Mouse (Mus musculus): ENCODE data around the gene Grap.

Gene Grap

DNA sequence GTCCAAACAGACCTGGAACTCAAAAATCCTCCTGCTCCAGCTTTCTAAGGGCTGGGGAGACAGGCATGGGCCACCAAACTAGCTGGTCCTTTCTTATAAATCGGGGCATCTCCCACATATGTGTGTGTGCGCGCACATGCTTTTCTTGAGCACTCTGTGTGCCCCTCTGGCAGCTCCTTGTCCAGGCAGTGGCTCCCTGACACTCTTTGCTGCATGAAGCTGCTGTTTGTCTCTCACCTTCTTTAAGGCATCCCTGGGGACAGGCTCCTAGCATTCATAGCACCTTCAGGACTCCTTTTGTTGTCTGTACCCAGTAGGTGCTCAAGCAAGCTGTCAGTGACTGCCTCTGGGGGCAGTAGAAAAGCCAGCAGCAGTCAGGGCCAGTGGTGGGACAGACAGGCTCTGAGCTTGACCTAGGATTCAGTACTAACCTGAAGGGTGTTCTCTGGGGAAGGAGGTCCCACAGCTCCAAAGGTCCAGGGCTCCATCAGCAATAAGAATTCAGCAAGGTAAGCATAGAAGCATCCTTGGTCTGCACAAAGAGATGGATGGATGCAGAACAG, 5.4 kb downstream of the Grap start:
- no peak for DNase-seq (ENCODE audit: low read depth, low spot score)

DNA sequence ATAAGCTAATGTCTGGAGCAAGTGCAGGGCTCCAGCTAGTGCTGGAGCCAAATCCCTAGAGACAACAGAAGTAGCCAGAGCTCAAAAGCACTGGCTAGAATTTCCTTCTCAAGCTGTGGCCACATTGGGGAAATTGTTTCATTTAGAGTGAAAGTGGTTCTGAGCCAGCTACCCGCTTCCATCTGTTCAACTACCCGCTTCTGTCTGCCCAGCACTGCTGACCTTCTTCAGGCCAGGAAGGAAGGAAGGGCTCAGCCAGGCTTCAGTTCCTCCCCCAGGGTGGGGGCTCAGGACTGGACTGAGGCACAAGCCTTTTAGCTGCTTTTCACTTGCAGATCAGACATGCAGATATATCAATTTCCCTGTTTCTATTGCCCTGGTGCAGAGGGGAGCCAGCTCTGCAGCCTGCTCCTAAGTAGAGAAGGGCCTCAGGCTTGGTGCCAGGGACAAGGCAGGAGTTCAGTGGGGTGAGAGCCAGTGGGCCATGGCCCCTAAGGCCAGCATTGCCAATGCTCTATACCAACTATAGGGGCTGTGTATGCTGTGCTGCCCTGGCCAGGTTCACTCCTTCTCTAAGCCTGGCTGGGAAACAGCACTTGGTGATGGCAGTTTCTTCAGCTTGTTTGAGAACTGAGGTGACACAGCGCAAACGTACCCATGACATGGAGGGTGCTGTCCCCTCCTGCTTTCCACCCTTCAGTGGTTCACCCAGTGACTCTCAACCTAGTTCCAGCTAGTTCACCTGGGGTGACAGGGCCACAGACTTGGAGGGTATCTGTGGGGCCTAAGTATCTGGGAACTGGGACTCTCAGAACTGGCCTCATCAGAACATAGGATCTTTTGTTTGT, 6.2 kb downstream of the Grap start:
- no peak for DNase-seq (ENCODE audit: low read depth, low spot score)

DNA sequence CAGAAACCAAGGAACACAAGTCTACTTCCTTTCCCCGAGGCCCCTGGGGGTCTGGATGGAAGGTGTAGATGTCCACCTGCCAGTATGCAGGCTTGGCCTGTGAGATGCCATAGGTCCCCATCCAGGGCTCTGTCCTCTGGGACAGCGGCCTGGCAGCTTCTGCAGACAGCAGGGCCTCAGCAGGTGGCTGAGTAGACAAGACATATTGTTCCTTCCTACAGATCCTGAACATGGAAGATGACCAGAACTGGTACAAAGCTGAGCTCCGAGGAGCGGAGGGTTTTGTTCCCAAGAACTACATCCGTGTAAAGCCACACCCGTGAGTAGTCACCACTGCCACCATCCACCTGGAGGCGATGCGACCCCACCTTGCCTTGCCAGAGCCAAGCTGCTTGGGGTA, 6.9 kb downstream of the Grap start:
- DNase-seq (ENCODE audit: low read depth, low spot score), result no peak

DNA sequence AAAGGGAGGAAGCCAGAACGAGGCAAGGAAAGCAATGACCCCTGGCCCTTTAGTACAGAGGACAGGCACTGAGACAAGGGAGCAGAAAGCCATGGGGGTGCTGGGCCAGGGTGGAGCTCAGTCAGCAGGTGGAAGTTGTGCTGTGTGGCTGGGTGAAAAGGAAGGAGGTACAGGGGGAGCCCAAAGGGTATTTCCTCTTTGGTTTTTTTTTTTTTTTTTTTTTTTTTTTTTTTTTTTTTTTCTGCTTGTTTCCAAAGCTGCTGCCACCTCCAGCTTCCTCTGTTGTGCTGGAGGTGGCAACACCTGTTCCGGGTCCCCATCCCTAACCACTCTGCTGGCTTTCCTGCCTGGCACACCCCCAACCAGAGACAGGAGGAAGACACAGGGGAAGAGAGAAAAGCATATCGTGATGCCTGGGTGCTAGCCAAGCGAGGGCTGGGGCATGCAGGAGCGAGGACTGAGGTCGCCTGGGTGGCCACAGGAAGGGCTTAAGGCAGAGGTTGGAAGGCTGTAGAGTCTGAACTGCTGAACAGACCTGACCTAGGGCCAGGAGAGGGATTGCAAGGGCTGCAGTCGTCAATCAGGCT, 7.8 kb downstream of the Grap start:
- DNase-seq (ENCODE audit: low read depth, low spot score), result no peak

DNA sequence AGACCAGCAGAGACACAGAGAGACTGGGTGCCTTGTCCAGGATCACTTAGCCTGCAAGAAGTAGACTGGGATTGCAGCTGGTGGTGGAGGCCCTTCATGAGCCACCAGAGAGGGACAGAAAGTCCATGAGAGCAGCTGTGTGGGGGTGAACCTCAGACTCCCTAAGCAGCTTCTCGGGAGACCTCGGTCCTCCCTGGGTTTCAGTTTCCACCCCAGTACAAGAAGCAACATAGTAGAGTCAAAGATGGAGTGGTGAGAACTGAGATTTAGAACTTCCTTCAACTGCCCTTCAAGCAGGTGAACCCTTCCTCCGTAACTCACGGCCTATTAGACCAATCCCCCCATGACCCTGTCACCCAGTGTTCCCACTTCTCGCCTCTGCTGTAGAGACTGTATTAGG, 9.1 kb downstream of the Grap start:
- no peak for DNase-seq (ENCODE audit: low read depth, low spot score)

DNA sequence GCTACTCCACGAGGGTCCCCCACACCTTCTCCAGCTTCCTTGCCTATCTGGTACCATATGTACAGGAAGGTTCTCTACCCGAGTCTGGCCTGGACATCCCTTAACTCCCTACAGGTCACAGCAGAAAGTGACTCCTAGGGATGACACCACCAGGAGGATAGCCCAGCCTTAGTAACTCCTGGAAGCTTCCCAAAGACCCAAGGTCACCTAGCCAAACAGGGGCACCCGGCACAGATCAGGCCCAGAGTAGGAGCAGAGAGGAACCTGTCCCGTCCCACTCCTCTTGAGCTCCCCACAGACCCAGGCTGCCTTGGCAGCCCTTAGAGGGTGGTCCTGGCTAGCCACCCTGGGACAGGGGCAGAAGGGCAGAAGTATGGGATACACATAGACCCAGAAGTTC, 12.3 kb downstream of the Grap start:
- DNase-seq (ENCODE audit: low read depth, low spot score), result no peak

DNA sequence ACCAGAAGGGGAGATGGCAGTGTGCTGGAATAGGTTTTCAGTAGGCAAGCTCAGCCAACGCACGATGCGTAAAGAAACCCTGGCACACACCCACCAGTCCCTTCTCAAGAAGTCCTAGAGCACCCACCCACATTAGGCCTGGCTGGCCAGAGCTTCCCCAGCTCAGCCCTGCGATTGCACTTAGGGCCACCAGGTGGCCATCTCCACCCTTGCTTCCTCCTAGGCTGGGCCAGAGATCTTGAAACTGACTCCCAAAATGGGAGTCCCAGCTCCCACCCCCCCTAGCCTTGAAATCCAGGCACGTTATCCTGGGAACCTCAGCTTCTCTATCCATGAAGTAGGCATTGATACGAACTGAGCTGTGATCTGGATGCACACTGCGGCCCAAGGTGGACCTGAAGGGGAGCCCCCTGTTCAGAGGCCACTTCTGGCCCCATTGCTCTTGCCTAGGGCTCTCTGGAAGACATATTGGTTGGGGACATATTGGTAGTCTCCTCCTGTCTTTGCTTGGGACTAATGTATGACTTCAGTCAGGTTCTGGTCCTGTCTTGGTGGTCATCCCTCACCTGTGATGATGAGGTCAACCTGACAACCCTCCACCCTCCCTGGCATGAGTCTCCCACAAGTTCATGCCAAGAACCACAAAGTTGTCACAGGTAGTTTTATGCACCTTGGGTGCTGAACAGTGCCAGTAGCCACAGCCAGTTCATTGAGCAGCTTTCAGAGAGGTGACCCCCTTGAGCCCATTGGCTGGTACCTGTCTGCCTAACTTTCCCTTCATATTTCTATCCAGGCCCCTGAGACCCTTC, 13.1 kb downstream of the Grap start:
- peak; percentile 58 for DNase-seq (ENCODE audit: low read depth, low spot score)

DNA sequence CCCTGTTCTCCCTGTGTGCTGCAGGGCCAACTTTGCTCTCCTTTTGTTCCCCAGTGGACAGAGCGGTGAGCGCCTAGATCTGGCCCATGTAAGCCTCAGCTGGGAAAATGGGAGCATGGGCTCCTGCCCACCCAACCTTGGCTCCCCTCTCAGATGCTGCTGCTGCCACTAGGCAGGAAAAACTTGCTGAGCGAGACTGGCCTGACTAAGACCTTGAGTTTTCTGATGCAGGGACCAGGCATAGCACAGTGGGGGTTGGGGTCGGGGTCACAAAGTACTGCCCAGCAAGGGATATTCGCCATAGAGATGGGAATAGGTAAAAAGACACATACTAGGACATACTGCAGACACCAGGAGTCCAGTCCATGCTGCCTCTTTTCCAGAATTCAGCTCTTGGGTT, 14.2 kb downstream of the Grap start:
- DNase-seq (ENCODE audit: low read depth, low spot score), result no peak

DNA sequence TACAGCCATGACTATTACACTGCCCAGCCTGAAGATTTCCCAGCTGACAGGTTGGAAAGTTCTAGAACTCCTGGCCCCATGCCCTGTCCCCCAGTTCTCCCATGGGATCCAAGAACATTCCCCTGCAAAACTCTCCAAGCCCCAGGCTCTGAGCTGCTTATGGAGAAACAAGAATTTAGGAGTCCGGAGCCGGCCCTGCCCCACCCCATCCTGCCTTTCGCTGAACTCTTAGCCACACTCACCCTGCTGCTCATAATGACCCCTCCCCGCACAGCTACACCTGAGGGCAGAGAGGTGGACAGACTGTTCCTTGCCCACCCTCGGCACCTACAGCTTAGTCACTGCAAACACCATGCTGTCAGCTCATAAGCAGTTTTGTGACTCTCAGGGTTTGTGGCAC, 14.7 kb downstream of the Grap start:
- DNase-seq (ENCODE audit: low read depth, low spot score), result no peak

DNA sequence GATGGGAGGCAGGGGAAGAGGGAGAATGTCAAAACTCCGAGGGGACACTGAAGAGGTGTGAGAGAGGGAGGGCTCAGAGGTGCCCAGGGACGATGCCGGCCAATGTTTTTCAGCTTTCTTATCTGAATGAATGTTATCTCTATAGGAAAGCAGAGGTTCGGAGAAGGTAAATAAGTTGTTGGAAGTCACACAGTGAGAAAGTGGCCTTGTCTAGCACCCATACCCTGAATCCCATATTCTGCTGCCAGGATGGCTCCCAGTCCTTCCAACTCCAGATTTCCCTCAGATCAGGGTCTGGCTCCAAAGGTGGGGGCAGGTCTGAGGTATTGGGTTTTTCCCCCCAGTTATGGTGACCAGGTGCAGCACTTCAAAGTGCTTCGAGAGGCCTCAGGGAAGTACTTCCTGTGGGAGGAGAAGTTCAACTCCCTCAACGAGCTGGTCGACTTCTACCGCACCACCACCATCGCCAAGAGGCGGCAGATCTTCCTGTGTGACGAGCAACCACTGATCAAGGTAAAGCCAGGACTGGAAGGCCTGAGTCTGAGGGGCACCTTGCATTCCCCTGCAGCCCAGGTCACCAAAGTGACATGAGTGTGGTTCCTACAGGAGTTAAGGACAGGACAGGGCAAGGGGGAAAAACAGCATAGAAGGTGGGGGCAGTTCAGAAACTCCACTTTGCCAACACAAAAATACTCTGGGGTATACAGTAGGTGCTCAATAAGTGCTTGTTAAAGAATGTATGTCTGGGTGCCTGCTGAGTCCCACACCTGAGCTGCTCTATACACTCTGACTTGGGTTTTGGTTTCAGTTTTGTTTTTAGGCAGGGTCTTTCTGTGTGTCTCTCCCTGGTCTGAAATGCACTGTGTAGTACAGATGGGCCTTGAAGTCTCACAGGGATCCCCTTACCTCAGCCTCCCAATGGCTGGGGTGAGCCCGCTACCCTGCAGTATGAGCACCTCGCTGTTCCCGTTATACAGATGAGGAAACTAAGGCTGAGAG, 16.7 kb downstream of the Grap start:
- no peak for DNase-seq (ENCODE audit: low read depth, low spot score)

DNA sequence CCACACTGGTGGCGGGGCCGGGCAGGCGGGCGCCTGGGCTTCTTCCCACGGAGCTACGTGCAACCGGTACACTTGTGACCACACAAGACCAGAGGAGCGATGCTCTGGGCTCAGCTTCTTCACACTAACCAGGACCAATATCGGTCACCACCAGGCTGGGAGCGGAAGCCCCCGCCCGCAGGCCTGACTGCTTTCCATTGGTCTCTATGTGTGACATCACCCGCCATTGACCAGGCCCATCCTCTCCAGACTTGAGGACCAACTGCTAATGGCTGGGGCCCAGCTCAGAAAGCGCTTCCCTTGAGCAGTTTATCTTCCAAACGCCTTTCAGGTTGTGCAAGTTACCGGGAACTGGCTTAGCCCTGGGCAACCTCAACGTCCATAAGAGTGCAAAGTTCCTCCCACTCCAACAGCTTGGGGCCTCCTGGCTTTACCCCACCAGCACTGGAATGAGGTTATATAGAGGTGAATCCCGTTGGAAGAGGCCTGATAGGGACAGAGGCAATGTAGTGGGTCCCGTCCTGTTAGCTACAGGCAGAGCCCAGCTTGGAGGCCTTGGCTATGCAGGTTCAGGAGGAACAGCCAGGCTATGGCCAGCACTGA, 18.8 kb downstream of the Grap start:
- no peak for DNase-seq (ENCODE audit: low read depth, low spot score)

DNA sequence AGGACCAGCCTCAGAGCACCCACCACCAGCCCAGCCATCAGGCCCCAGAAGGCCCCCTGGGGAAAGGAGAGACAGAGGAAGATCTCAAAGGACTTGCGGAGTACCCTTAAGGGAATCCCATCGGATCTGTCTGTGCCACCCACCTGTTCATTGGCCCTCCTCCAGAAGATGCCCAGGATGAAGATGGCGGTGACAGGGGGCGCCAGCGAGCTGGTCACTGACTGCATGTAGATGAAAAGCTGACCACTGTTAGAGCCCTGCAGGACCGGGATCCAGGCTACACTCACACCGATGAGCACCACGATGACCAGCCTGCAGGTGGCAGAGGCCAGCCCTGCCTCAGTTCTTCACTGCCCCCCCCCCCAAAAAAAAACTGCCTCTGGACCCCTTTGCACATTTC, 20.6 kb downstream of the Grap start:
- DNase-seq (ENCODE audit: low read depth, low spot score), result no peak

DNA sequence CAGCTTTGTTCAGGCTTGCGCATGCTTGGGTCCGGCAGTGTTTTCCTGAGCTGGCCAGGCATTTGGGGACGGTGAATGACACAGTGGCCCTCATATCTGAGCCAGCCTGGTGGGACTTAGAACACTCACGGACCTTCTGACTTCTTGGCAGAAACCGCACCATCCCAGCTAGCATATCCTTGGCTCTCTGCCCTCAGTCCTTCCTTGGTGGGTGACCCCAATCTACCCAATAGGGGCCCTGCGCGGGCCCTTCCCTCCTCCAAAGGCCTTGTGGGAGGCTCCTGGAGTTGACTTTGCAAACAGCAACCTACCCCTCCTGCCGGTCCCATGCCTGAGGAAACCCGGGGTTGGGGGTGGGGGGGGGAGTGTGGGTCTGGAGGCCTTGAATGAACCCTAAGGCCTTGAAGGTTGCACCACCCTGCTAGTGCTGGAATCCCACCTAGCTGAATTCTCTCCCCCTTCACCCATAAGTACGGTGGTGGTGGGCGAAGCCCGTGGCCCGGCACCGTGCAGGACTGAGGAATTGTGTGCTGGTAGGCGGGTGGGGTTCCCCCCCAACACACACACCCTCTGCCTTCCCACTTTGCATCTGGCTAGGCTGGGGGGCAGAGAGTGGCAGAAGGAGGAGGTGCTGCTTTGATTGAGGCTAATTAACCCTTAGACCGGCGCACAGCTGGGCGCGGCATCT, 21.2 kb downstream of the Grap start:
- no peak for DNase-seq (ENCODE audit: low read depth, low spot score)

DNA sequence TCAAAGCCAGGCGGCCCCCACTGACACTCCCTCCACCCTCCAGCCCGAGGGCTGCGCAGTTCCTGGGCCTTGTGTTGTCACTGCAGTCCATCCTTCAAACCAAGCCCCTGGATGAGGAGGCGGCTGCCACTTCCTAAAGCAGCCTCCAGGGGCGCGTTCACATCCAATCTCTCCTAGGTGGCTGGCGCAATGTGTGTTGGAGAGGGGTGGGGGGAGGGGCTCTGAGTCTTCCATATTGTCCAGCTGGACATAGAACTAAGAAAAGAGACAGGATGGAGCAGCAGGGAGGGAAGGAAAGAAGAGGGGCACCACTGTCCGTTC, 21.7 kb downstream of the Grap start:
- peak; percentile 82 for DNase-seq (ENCODE audit: low read depth, low spot score)

DNA sequence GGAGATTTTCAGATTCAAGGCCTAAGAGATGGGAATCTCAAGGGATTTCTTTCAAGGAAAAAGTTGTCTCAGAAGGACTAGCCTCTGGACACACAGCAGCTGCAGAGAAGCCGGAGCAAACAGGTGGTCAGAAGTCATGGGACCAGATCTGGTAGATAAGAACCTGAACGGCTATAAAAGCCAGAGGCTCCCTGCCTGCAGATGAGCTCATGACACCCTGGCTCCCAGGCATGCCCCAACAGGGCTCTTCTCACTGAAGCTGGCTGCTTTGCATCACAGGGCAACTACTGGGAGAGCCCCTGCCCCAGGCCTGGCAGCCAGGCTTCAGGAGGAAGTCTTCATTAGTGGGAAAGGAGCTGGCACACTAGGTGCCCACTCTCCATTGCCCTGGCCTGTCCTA, 22.3 kb downstream of the Grap start:
- DNase-seq (ENCODE audit: low read depth, low spot score), result no peak

DNA sequence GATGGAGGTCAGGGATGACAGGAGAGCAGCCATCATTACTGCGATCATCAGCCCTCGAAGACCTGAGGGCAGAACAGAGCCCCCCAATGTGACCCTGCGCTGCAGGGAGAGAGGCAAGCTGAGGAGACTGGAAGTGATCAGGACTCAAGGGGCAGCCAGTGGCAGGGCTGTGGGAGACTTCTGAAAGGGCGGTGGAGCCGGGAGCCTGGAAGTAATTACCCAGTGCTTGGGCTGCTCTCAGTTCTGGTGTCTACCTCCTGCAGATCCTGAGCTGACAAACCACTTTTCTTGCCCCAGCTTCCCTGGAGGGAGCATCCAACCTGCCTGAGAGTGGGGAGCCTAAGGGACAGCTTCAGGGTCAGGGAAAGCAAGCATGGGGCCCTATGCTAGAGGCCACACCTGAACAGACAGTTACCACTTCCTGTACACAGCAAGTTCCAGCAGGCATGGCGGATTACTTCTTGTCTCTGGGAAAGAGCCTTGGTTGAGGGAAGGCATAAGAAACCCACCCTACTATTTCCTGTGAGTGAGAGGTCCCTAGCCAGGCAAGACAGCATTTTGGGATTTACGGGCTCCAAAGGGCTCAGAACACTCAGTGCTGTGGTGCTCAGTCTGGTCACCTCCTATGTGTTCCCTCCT, 23.3 kb downstream of the Grap start:
- no peak for DNase-seq (ENCODE audit: low read depth, low spot score)

DNA sequence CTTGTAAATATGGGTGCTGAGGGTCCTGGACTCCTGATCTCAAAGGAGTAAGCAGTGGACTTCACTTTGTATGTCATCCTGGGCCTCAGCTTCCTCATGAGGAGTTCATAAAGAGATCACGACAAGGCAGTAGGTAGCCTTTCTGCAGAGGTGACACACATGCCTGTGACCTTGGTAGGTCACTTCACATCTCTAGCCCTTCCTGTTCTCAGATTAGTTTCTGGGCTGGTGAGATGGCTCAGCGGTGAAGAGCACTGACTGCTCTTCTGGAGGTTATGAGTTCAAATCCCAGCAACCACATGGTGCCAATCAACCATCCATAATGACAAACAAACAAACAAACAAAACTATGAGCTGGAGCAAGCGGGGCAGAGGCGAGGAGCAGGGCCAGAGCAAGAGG, 24.6 kb downstream of the Grap start:
- no peak for DNase-seq (ENCODE audit: low read depth, low spot score)

DNA sequence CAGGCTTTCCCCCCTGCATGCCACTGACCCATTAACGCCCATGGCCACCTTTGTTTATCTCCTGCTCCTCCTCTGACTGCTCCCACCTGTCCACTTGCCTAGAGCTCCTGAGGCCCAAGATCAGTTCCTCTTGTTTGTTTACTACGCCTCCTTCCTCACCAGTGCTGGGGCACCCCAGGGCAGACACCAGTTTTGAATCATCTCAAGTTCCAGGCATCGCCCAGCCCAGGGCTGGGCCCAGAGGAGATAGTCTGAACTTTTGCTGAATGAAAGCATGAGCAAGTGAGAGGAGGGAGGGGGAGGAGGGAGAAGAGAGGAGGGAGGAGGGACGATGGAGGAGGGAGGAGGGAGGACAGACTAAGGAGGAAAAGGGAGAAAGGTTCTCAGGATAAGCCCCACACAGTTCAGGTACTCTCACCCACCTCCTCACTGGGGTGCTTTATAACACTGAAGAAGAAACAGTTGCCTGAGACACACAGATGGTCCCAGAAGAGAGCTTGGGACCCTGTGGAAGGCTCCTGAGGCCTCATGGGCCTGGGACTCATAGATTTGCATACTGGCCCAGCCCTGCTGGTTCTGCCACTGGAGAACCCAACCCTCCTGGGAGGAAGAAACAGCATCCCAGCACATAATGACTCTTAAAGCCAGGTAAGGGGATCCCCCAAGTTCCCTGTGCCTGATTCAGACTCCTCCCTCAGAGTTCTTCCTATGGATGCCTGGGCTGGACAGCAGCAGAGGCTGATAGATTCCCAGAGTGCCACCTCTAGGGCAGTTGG, 26.2 kb downstream of the Grap start:
- DNase-seq (ENCODE audit: low read depth, low spot score), result no peak
